Mouse (Mus musculus): ENCODE measurements around the gene Naglu. TPM values are rescaled to one million over a fixed set of nuclear protein-coding genes. Genes with fewer than 3 reads are reported as not detected.

Naglu gene
- total RNA-seq (2021): 1 to 10 TPM; 6.2 to 7.4 TPM
- long read RNA-seq, experiment 1, transcript Naglu-201 (6 exons, 2,560 nt): major isoform, 14 of 14 reads
- long read RNA-seq, experiment 1, partial matches to known transcripts: 0 of 14 reads
- long read RNA-seq, experiment 1, other reads (novel, unspliced or antisense): 0 of 14 reads
- long read RNA-seq, experiment 2, transcript Naglu-201 (6 exons, 2,560 nt): major isoform, 17 of 18 reads
- long read RNA-seq, experiment 2, partial matches to known transcripts: 1 of 18 reads
- long read RNA-seq, experiment 2, other reads (novel, unspliced or antisense): 0 of 18 reads

- DNase-seq: peak; percentile 98
- intact Hi-C loops (cut with DNase I; ENCODE audit: low total_unique reads): no loop called here
These were observed at the start of gene Naglu for GRCm38 (mm10) chr11:101069391-101070188. Naglu (plus strand) TSS chr11:101070012.

- intact Hi-C loops (cut with DNase I; ENCODE audit: low total_unique reads): no loop called here
- DNase-seq: peak; percentile 52
These were observed 46.4 kb upstream of the Naglu start for GRCm38 (mm10) chr11:101023371-101023770.

DNA sequence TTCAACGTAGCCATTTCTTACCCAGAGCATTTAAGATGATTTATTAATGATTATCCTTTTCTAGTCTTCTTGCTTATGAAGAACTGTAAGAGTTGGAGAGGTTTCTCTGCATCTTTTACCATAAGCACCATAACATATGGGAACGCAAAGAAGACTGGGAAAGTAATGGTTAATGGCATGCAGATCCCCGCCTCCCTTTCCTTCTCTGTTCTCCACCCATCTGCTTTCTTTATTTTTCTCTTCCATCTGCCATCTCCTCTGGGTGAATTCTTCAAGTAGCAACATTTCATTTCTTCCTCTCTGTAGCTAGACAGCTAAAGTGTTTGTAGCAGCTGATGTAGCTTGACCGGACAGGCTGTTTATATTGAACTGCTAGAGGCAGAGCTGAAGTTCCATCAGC, 45.8 kb upstream of the Naglu start:
- DNase-seq: no peak
- intact Hi-C loops (cut with DNase I; ENCODE audit: low total_unique reads): no loop called here

DNA sequence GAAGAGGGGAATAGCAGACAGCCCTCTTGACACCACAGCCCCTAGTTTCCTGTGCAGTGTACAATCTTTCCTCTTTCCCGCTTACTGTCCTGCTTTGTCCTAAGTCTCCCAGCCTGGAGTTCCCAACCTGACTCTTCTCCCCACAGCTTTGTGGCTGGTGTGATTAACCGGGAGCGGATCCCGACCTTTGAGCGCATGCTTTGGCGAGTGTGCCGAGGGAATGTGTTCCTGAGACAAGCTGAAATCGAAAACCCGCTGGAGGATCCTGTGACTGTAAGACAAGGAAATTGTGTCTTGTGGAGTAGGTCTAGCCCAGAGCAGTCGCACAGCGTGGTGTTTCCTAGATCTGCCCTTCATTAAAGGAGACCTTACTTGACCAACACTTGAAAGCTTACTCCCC, 42.7 kb upstream of the Naglu start:
- no peak for DNase-seq
- intact Hi-C loops (cut with DNase I; ENCODE audit: low total_unique reads): no loop called here

DNA sequence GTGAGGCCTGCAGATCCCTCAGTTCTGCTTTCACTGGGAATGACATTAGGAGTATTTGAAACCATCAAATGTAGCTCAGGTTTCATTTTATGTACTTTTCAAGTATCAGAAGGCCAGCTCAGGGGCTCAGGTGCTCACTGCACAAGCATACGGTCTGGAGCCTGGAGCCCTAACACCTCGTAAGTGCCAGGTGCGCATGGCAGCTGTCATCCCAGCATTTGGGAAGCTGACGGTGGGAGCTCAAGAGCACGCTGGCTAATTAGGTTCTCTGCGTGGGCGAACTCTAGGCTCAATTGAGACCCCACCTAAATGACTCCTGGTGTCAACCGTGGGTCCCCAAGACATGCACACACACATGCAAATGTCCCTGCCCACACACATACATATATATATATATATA, 40.5 kb upstream of the Naglu start:
- intact Hi-C loops (cut with DNase I; ENCODE audit: low total_unique reads): no loop called here
- DNase-seq: no peak

DNA sequence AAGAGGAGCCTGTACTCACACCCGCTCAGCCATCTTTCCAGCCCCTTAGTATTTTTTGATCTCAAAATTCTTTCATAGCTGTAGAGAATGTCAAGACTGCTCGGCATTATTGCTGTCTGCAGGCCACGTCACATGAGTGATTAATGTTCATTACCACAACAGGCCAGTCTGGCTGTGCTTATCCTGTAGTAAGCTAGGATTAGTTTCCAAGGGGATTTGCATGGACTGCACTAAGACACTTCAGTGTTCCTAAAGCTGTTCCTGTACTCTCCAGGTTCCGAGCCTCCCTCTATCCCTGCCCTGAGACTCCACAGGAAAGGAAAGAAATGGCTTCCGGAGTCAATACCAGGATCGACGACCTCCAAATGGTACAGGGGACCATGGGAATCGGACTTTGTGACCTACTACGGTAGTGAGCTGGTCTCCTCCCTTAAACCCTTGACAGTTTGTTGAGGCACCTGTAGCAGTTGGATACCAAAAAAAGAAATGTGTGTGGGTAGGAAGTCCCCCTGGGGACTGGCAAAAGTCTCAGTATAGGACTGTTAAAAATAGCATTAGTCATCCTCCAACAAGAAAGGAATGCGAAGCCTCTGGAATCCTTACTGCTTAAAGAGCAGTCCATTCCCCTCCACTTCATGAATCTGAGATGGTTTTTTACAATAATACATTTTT, 39.5 kb upstream of the Naglu start:
- no peak for DNase-seq
- intact Hi-C loops (cut with DNase I; ENCODE audit: low total_unique reads): no loop called here

DNA sequence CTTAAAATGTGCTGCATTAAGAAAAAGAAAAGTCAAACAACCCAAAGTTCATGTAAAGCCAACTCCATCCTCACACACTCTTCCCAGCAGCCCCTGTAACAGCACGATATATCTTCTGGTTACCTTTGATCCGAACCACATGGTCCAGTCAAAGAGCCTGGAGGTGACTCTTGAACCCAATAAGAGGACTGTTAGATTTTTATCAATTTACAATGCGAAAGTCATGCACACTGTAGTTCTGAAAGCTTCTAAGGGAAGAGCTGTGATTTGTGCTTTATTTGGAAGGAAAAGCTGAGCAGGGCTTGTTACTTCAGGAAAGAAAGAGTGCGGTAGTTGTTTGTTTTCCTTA, 39.0 kb upstream of the Naglu start:
- no peak for DNase-seq
- intact Hi-C loops (cut with DNase I; ENCODE audit: low total_unique reads): no loop called here

- intact Hi-C loops (cut with DNase I; ENCODE audit: low total_unique reads): no loop called here
- no peak for DNase-seq
These were observed 38.3 kb upstream of the Naglu start for GRCm38 (mm10) chr11:101031470-101031869.

DNA sequence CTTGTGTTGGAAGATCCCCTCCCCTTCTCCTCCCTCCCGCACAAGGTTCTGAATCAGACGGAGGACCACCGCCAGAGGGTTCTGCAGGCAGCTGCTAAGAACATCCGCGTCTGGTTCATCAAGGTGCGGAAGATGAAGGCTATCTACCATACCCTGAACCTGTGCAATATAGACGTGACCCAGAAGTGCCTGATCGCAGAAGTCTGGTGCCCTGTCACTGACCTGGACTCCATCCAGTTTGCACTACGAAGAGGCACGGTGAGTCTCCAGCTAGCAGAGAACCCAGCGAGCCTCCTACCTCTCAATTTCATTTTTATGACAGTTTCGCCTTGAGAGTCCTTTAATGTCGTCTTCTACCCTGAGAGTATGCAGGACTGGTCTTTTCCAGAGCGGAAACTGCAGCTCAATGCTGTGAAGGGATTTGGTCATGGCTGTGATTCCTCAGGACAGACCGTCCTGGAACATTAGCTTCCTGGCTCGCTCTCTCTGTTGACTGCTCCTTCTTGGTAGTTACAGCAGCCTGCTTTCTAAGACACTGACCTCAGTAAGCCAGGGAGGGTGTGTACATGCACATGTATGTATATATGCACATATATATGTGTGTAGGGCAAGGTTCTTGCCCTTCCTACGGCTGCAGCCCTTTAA, 35.8 kb upstream of the Naglu start:
- no peak for DNase-seq
- intact Hi-C loops (cut with DNase I; ENCODE audit: low total_unique reads): no loop called here

GRCm38 (mm10) chr11:101034614-101035327, 35.0 kb upstream of the Naglu start:
- intact Hi-C loops (cut with DNase I; ENCODE audit: low total_unique reads): no loop called here
- DNase-seq: no peak

DNA sequence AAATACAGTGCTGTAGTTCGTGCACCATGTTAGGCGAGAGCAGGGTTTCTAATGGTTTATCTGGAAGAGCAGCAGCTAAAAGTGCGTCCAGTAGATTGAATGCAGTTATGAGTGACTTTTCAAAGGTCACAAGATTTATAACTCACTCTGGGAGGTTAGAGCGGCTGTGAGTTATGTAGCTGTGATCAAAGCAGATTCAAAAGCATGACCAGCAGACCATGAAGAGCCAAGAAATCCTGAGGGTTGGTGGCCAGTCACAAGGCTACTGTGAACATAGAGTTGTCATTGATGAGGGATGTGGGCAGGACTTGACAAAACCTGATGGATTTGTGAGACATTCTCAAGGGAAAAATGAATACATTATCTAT, 34.5 kb upstream of the Naglu start:
- no peak for DNase-seq
- intact Hi-C loops (cut with DNase I; ENCODE audit: low total_unique reads): no loop called here

DNA sequence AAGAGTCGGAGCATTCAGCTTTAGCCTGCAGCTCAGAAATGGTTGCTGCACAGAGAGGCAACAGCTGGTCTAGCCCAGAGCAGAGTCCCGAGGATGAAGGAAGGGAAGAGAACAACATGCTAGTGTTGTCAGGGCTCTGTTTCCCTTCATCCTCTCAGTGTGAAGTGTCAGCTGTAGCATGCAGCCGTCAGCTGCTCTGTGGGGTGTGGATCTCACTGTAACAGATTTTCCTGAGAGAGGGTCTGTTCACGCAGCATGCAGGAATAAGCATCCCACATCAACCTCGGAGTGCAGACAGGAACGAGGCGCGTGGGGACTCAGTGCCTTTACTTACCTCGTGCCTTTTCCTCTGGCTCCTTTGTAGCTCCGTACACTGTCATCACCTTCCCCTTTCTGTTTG, 32.0 kb upstream of the Naglu start:
- intact Hi-C loops (cut with DNase I; ENCODE audit: low total_unique reads): no loop called here
- no peak for DNase-seq

DNA sequence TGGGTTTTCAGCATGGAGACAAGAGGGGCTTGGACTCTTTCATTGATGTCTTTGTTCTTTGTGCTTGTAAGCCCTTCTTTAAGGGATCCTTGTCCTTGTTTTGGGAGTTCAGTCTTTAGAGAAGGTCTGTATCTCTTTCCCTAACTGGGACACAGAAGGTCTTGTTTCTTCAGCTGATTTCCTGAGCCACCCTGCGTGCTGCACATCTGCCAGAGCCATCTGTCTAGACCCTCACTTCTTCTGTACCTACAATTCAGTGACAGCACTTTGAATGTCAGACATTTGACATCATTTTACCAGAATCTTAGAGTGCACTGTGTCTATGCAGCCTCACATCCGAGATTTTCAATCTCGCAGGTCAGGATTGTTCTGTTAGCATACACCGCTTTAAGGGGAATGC, 24.0 kb upstream of the Naglu start:
- DNase-seq: no peak
- intact Hi-C loops (cut with DNase I; ENCODE audit: low total_unique reads): no loop called here

- intact Hi-C loops (cut with DNase I; ENCODE audit: low total_unique reads): no loop called here
- no peak for DNase-seq
These were observed 23.4 kb upstream of the Naglu start for GRCm38 (mm10) chr11:101046440-101046839.

DNA sequence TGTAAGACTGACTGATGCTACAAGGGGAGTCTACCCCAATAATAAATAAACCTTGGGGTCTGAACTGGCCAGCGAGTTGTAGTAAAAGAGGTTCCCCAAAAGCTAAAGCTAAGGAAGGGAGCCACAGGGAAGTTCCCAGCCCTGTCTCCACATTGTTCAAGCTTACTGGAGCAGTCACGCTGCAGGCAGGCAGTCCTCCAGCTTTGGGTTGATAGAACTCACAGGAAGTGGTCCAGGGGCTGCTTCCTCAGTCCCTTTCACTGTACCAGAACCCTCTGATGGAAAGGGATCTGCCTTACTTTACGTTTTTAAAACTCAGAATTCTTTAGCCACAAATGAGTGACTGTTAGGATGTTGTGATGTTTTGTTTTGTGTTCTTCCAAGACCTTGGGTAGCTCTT, 22.3 kb upstream of the Naglu start:
- intact Hi-C loops (cut with DNase I; ENCODE audit: low total_unique reads): no loop called here
- no peak for DNase-seq

- no peak for DNase-seq
- intact Hi-C loops (cut with DNase I; ENCODE audit: low total_unique reads): loop anchor here (10.0 kb wide), 1 partner anchor 156 kb away; no protein-coding TSS in a partner anchor
These were observed 19.5 kb upstream of the Naglu start for GRCm38 (mm10) chr11:101050359-101050758.

GRCm38 (mm10) chr11:101051051-101051493, 18.7 kb upstream of the Naglu start:
- intact Hi-C loops (cut with DNase I; ENCODE audit: low total_unique reads): loop anchor here (10.0 kb wide), 1 partner anchor 156 kb away; no protein-coding TSS in a partner anchor
- no peak for DNase-seq

GRCm38 (mm10) chr11:101051617-101052016, 18.2 kb upstream of the Naglu start:
- intact Hi-C loops (cut with DNase I; ENCODE audit: low total_unique reads): loop anchor here (10.0 kb wide), 1 partner anchor 157 kb away; no protein-coding TSS in a partner anchor
- no peak for DNase-seq

DNA sequence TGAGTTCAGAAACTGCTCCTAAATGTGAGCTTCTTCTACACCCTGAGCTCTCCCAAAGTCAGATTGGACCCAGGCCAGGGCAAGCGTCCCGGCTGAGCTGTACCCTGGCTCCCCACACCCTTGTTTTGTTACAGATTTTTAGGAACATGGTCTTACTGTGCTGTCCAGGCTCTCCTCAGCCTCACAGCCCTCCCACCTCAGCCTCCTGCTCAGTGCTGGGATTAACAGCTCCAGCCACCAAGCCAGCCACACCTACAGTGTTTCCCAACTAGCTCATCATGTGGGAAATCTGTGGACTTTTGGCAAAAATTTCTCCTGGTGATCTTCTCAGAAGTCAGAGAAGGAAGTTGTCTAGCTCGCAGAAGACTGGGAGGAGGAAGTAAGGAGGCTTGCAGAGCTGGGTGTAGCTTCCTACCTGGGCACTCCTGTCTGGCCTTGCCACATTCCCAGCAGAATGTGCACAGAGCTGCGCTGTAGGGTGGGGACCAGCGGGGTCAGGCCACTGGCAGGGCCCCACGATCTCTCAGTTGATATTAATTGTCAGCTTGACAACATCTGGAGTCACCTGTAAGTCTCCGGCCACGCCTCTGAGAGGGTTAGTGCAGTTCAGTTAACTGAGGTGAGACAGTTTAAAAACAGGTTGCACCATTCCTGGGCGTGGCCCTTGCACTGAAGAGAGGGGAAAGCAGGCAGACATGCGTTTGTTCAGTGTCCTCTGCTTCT, 16.9 kb upstream of the Naglu start:
- intact Hi-C loops (cut with DNase I; ENCODE audit: low total_unique reads): loop anchor here (10.0 kb wide), 1 partner anchor 158 kb away; no protein-coding TSS in a partner anchor
- DNase-seq: peak; percentile 84

All from gastrocnemius, postnatal 14 days (tissue).